ENCODE assay signal across 7 mouse cellular contexts in genomic region chr11:93503469-93503868, GRCm38 (mm10).
DNase-seq lines count a peak whose midpoint lies in the region.

No protein-coding gene starts in this region.

- peak; percentile 18 for DNase-seq in left cerebral cortex, postnatal 4 days
- no peak for DNase-seq in left cerebral cortex, adult 8-10 months (ENCODE audit: low spot score in 2 of 2)
- DNase-seq in ZHBTc4 (ENCODE audit: low read depth, low spot score) = peak; percentile 27
- peak; percentile 14 for DNase-seq in gastrocnemius, postnatal 14 days
- peak; percentile 6 for DNase-seq in naive thymus-derived CD4-positive, alpha-beta T cell, adult 2 months (ENCODE audit: low read depth)
- DNase-seq in adipocyte (ENCODE audit: low spot score) = no peak
- DNase-seq in MN1 (ENCODE audit: low spot score) = no peak

- intact Hi-C loops in left cerebral cortex, postnatal 4 days (cut with DNase I) = no loop called here
- intact Hi-C loops in gastrocnemius, postnatal 14 days (cut with DNase I; ENCODE audit: low total_unique reads) = loop anchor here (10.0 kb wide), 1 partner anchor 301 kb away; no protein-coding TSS in a partner anchor

Comparison
In these comparisons a context has a peak if more than half of its experiments do, and no peak if none do; other contexts are left out.
1. DNase-seq: peak in left cerebral cortex, postnatal 4 days (single experiment), ZHBTc4 (single experiment), gastrocnemius, postnatal 14 days (single experiment) and naive thymus-derived CD4-positive, alpha-beta T cell, adult 2 months (single experiment); none in left cerebral cortex, adult 8-10 months (0 of 2), adipocyte (single experiment) and MN1 (single experiment).